Mouse (Mus musculus): ENCODE results near the gene Vti1a.

GRCm38 (mm10) chr19:55595945-55596649, 280.0 kb downstream of the Vti1a start:
- no peak for TF ChIP-seq POLR2A (IDR thresholded peaks at IDR 0.05; ENCODE audit: borderline replicate concordance, insufficient read depth, low read length)
- TF ChIP-seq CTCF (IDR thresholded peaks at IDR 0.05; ENCODE audit: borderline replicate concordance, insufficient read depth, low read depth, low read length), result no peak
